Mouse (Mus musculus) gonadal fat pad, adult 2 months (tissue): Measurements from ENCODE around the gene Ooep. TPM values are rescaled to one million over a fixed set of nuclear protein-coding genes. Genes with fewer than 3 reads are reported as not detected.
"Not testable (repeated sequence)": the region's sequence is repeated elsewhere in the genome, so short reads cannot be mapped to it uniquely, and the experiment has no call there.

Source experiments
- DNase-seq: peaks from one replicate; pipeline ENCODE4 v3.0.0-alpha.2; 2012; ENCODE audit warnings: low read depth
- polyA plus RNA-seq: library from polyadenylated mRNA; depleted of rRNA; stranded (reverse); fragments of >200 nt; gene quantifications from 2 replicates; pipeline ENCODE4 v1.2.3, GENCODE M21; 2012

Ooep gene
- polyA plus RNA-seq, 1 experiment: not detected

- not testable (repeated sequence) for DNase-seq
Measured at GRCm38 (mm10) chr9:78367959-78368358, 10.6 kb downstream of the Ooep start, which contains the start of gene Dppa5a. TSS of gene Dppa5a (minus strand) at chr9:78368177.

GRCm38 (mm10) chr9:78365850-78366544 lies 12.5 kb downstream of the Ooep start:
- no peak for DNase-seq

- no peak for DNase-seq
Measured at GRCm38 (mm10) chr9:78364701-78365100, 13.8 kb downstream of the Ooep start.

GRCm38 (mm10) chr9:78363374-78363773 lies 15.2 kb downstream of the Ooep start:
- DNase-seq: no peak

- no peak for DNase-seq
Measured at GRCm38 (mm10) chr9:78360484-78360872, 18.0 kb downstream of the Ooep start.

GRCm38 (mm10) chr9:78359750-78360483 lies 18.6 kb downstream of the Ooep start:
- DNase-seq: no peak

GRCm38 (mm10) chr9:78358053-78358452 lies 20.5 kb downstream of the Ooep start:
- no peak for DNase-seq

GRCm38 (mm10) chr9:78355611-78356010 lies 22.9 kb downstream of the Ooep start, which contains the start of gene Gsta2:
TSS of gene Gsta2 (minus strand) at chr9:78355788.
- DNase-seq: no peak

GRCm38 (mm10) chr9:78354665-78355578 lies 23.6 kb downstream of the Ooep start:
- DNase-seq: no peak

- DNase-seq: no peak
Measured at GRCm38 (mm10) chr9:78351504-78352220, 26.9 kb downstream of the Ooep start.

- not testable (repeated sequence) for DNase-seq
Measured at GRCm38 (mm10) chr9:78350007-78350406, 28.5 kb downstream of the Ooep start.

GRCm38 (mm10) chr9:78349141-78349540 lies 29.4 kb downstream of the Ooep start:
- DNase-seq: not testable (repeated sequence)

- not testable (repeated sequence) for DNase-seq
Measured at GRCm38 (mm10) chr9:78348206-78349004, 30.1 kb downstream of the Ooep start.

GRCm38 (mm10) chr9:78347004-78347403 lies 31.5 kb downstream of the Ooep start:
- no peak for DNase-seq

GRCm38 (mm10) chr9:78345235-78345634 lies 33.3 kb downstream of the Ooep start:
- not testable (repeated sequence) for DNase-seq

GRCm38 (mm10) chr9:78343055-78343454 lies 35.5 kb downstream of the Ooep start:
- not testable (repeated sequence) for DNase-seq

- not testable (repeated sequence) for DNase-seq
Measured at GRCm38 (mm10) chr9:78342494-78342893, 36.0 kb downstream of the Ooep start.

GRCm38 (mm10) chr9:78340324-78340723 lies 38.2 kb downstream of the Ooep start:
- DNase-seq: not testable (repeated sequence)

- not testable (repeated sequence) for DNase-seq
Measured at GRCm38 (mm10) chr9:78337050-78337449, 41.5 kb downstream of the Ooep start.

GRCm38 (mm10) chr9:78327289-78327688 lies 51.2 kb downstream of the Ooep start, which contains the start of gene Omt2b:
TSS of gene Omt2b (plus strand) at chr9:78327589.
- not testable (repeated sequence) for DNase-seq
